Mouse (Mus musculus) kidney, embryonic 16.5 days (tissue): ENCODE measurements around the gene Rps6kc1. TPM values are rescaled to one million over a fixed set of nuclear protein-coding genes. Genes with fewer than 3 reads are reported as not detected.

Experiments
- ATAC-seq: fragments of 200-750 bp; cut with Nextera tagmentation; 2 replicates; pipeline ENCODE4 v1.8.0; 2017; ENCODE audit warnings: moderate TSS enrichment; ENCODE audit not compliant: low FRiP score, low TSS enrichment
- H3K27ac ChIP-seq: fragments of 300-500 bp; sonication (generic); 2 replicates; pipeline ENCODE4 v1.5.1; 2014; ENCODE audit warnings: low read length
- H3K27me3 ChIP-seq: fragments of 300-500 bp; sonication (generic); 2 replicates; pipeline ENCODE4 v1.6.1; 2014; ENCODE audit warnings: low read length, control low read depth, mixed read lengths; ENCODE audit not compliant: insufficient read depth
- H3K36me3 ChIP-seq: fragments of 300-500 bp; sonication (generic); 2 replicates; pipeline ENCODE4 v1.6.1; 2014; ENCODE audit warnings: low read length, control low read depth, mixed read lengths; ENCODE audit not compliant: insufficient read depth
- H3K4me1 ChIP-seq: fragments of 300-500 bp; sonication (generic); 2 replicates; pipeline ENCODE4 v1.6.1; 2014; ENCODE audit warnings: low read length, control low read depth, mixed read lengths; ENCODE audit not compliant: insufficient read depth
- H3K4me2 ChIP-seq: fragments of 300-500 bp; sonication (generic); replicated peaks from 2 replicates; pipeline ENCODE4 v1.6.1; 2014; ENCODE audit warnings: low read depth, low read length
- H3K4me3 ChIP-seq: fragments of 300-500 bp; sonication (generic); 2 replicates; pipeline ENCODE4 v1.5.1; 2014; ENCODE audit warnings: mild to moderate bottlenecking, low read length
- H3K9ac ChIP-seq: fragments of 300-500 bp; sonication (generic); replicated peaks from 2 replicates; pipeline ENCODE4 v1.6.1; 2014; ENCODE audit warnings: low read length
- H3K9me3 ChIP-seq: fragments of 300-500 bp; sonication (generic); 2 replicates; pipeline ENCODE4 v1.6.1; 2016; ENCODE audit warnings: low read length, control low read depth
- whole genome bisulfite sequencing: fragments of 180-500 bp; shearing (Covaris S2); extraction: QIAGEN DNeasy Blood & Tissue Kit; methylation state at CpG from one replicate; pipeline ENCODE4 v1.1.7; 2014; 5-methylcytosine and 5-hydroxymethylcytosine counted together
- polyA plus RNA-seq: library from polyadenylated mRNA; unstranded; fragments of >200 nt; fragmentation: Nextera tagmentation; extraction: Ambion mirVana; gene quantifications from 2 replicates; pipeline ENCODE4 v1.2.1, GENCODE M21; 2015

Gene Rps6kc1
- polyA plus RNA-seq, 1 experiment from 2014 or later: 14.4 TPM

DNA sequence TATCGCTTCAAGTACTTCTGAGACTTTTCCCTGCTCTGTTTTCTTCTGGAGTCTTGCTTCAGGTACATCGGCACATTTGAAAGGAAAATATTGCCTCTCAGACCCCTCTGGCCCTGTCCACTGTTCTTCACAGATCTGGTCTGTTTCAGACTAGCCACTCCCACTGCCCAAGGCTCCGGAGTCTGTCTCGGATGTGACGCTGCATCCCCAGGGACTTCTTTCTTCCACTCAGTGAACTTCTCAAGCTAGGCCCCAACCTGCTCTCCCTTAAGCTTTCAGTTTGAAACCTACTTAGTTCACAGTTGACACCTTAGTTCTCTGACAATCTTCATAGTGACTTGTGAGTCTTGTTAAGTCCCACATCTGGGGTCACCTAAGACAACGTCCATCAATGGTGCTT is 133.9 kb downstream of the Rps6kc1 start:
- no peak overlapping the region for H3K9ac ChIP-seq
- H3K4me1 ChIP-seq: no peaks in the 10 kb centered on the region
- H3K27ac ChIP-seq: no peak overlapping the region
- no peak for ATAC-seq
- no peaks in the 10 kb centered on the region for H3K27me3 ChIP-seq
- H3K9me3 ChIP-seq: no peaks in the 10 kb centered on the region
- WGBS: 60% methylated on average over 6 of the region's 6 CpGs
- peaks cover 10% of the 10 kb centered on the region; the same call in 1 of the 2 replicates for H3K36me3 ChIP-seq
- H3K4me2 ChIP-seq: no peak overlapping the region
- no peak overlapping the region for H3K4me3 ChIP-seq

DNA sequence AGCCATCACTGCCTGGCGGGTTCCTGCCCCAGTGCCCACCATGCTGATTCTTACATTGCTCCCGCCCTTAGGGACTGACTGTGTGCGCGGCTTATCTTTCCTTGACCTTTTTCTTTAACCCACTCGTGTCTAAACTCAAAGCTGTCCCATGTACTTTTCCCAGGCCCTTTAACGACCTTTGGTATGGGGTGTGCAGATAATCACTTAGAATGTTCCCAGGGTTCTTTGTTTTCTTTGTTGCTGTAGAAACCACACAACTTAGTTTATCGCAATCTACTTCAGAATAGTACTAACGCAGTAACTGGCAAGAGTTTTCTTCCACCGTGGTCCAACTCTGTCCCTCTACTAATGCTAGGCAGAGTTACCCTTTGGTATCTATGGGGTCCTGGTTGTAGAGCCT is 135.3 kb downstream of the Rps6kc1 start:
- Histone ChIP-seq H3K9ac (no peak overlapping the region), H3K4me2 (no peak overlapping the region), H3K4me1 (peaks cover 7% of the 10 kb centered on the region; the same call in 1 of the 2 replicates), H3K27me3 (no peaks in the 10 kb centered on the region), H3K4me3 (no peak overlapping the region), H3K9me3 (no peaks in the 10 kb centered on the region), H3K36me3 (peaks cover 10% of the 10 kb centered on the region; the same call in 1 of the 2 replicates), H3K27ac (no peak overlapping the region)
- WGBS: 91% methylated on average over 9 of the region's 9 CpGs
- no peak for ATAC-seq

DNA sequence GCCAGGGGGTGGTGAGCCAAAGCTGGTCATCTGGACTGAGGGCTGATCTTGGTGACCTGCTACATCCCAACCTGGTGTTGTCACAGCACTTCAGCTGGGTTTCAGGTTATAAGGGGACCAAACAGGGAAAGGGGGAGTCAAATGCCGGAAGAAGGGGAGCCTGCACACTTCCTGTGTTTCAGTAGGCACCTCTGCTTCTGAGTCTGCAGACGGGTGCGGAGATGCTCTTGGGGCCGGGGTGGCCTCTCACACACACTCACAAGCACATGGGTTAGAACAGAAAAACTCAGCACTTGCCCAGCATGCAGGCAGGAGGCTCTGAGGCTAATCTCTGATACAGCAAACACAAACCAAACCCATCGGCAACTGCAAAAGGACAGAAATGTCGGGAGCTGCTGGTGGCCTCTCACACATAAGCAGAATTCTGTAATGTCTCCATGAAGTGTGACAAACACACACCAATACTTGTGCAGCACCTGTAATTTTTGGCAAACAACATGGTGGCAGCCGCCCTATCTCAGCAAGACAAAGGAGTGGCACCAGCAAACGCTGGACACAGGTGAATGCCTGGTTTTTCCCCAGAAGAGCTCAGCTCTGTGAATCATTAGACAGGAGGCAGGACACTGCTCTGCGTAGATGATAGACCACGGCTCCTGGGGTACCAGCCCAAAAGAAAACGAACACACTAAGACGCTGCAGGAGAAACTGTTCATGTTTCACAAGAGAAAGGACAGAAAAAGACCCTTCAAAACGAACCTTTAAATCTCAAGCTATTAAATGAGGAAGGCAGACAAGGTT is 139.3 kb downstream of the Rps6kc1 start:
- peaks cover 10% of the 10 kb centered on the region; the same call in 1 of the 2 replicates for H3K36me3 ChIP-seq
- H3K27me3 ChIP-seq: no peaks in the 10 kb centered on the region
- H3K4me3 ChIP-seq: no peak overlapping the region
- peak; percentile 72; the same call in 1 of the 2 replicates for ATAC-seq
- WGBS: 76% methylated on average over 13 of the region's 13 CpGs
- H3K9me3 ChIP-seq: no peaks in the 10 kb centered on the region
- H3K27ac ChIP-seq: 0 out of 2 replicates have a peak overlapping the region, but pooled peaks have one; percentile 25
- peaks cover 7% of the 10 kb centered on the region; the same call in 1 of the 2 replicates for H3K4me1 ChIP-seq
- no peak overlapping the region for H3K9ac ChIP-seq
- no peak overlapping the region for H3K4me2 ChIP-seq

DNA sequence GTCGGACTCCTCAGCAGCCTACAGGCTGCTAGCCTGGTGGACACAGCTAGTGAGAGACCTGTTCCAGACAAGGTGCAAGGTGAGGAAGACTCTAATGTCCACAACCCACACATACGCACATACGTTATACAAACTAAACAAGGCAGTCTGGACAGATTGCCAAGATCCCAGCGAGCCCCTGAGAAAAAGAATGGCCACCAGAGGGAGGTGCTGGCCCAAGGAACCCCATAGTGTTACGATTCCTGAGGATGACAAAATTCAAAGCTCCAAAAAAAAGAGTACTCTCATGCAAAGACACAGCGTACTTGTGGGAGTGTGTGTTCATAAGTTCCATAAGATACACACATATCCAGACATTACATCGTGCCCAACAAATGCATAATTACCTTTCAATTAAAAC is 141.8 kb downstream of the Rps6kc1 start:
- no peak overlapping the region for H3K27ac ChIP-seq
- peaks cover 6% of the 10 kb centered on the region; the same call in 1 of the 2 replicates for H3K9me3 ChIP-seq
- peaks cover 6% of the 10 kb centered on the region; the same call in 1 of the 2 replicates for H3K36me3 ChIP-seq
- peaks cover 7% of the 10 kb centered on the region; the same call in 1 of the 2 replicates for H3K4me1 ChIP-seq
- no peak for ATAC-seq
- no peak overlapping the region for H3K9ac ChIP-seq
- H3K27me3 ChIP-seq: no peaks in the 10 kb centered on the region
- 82% methylated on average over 7 of the region's 7 CpGs for WGBS
- H3K4me3 ChIP-seq: no peak overlapping the region
- no peak overlapping the region for H3K4me2 ChIP-seq

DNA sequence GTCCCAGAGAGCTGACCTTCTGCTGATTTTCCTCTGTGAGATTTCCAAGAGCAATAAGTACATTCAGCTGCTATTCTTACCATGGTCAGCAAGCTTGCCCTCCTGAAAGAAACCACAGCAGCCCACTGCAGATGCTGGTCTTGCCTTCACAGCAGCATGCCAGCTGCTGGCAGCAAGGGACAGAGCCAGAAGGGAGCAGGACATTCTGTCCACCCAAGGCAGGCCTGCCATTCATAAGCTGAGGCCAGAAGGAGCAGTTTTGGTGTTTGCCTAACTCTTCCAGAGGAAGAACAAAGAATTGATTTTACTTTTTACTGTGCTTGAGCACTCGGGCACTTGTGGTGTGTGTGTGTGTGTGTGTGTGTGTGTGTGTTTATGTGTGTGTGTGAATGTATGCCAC is 143.3 kb downstream of the Rps6kc1 start:
- Histone ChIP-seq H3K9ac (no peak overlapping the region), H3K4me2 (no peak overlapping the region), H3K4me1 (peaks cover 7% of the 10 kb centered on the region; the same call in 1 of the 2 replicates), H3K9me3 (peaks cover 6% of the 10 kb centered on the region; the same call in 1 of the 2 replicates), H3K27ac (no peak overlapping the region), H3K27me3 (no peaks in the 10 kb centered on the region), H3K4me3 (no peak overlapping the region), H3K36me3 (peaks cover 5% of the 10 kb centered on the region; the same call in 1 of the 2 replicates)
- ATAC-seq: no peak
- 72% methylated on average over 1 of the region's 1 CpGs for WGBS

DNA sequence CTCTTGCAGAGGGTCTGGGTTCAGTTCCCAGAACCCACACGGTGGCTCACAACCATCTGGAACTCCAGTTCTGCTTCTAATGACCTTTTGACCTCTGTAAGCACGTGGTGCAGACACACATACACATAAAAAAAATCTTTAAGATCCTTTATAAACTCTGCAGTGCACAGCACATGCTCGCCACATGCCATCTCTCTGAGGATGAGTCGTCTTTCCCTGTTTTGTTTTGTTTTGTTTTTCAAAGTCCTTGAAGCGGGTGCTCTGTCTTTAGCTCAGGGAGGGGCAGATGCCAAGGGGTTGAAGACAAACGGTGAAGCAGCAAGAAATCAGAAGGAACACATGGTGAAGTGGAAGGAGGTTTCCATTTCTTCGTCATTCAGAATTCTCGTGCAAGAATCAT is 143.9 kb downstream of the Rps6kc1 start:
- Histone ChIP-seq H3K4me3 (no peak overlapping the region), H3K4me2 (no peak overlapping the region), H3K27me3 (no peaks in the 10 kb centered on the region), H3K4me1 (peaks cover 7% of the 10 kb centered on the region; the same call in 1 of the 2 replicates), H3K36me3 (no peaks in the 10 kb centered on the region), H3K9ac (no peak overlapping the region), H3K27ac (no peak overlapping the region), H3K9me3 (peaks cover 6% of the 10 kb centered on the region; the same call in 1 of the 2 replicates)
- ATAC-seq: no peak
- WGBS: 53% methylated on average over 8 of the region's 8 CpGs

DNA sequence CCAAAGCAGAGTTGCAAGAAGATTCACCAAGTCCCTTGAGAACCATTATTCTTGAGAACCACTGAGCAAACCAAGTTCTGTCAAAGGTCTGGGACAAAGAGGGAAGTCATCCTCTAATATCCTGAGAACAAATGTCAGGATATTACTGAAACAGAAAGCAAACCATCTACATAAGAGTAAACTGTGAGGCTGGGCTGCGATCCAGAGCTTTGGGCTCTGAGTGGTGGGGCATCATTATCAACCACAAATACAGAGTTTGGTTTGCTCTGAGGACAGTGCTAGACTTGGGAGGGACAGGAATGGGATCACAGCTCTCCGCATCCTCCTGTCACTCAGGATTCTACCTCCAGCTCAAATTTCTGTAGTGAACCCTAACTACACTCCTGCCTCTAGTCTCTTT is 144.8 kb downstream of the Rps6kc1 start:
- H3K27ac ChIP-seq: no peak overlapping the region
- 96% methylated on average over 2 of the region's 2 CpGs for WGBS
- H3K4me2 ChIP-seq: no peak overlapping the region
- ATAC-seq: no peak
- no peaks in the 10 kb centered on the region for H3K36me3 ChIP-seq
- H3K9ac ChIP-seq: no peak overlapping the region
- H3K4me1 ChIP-seq: peaks cover 2% of the 10 kb centered on the region; the same call in 1 of the 2 replicates
- no peak overlapping the region for H3K4me3 ChIP-seq
- H3K27me3 ChIP-seq: no peaks in the 10 kb centered on the region
- peaks cover 6% of the 10 kb centered on the region; the same call in 1 of the 2 replicates for H3K9me3 ChIP-seq

DNA sequence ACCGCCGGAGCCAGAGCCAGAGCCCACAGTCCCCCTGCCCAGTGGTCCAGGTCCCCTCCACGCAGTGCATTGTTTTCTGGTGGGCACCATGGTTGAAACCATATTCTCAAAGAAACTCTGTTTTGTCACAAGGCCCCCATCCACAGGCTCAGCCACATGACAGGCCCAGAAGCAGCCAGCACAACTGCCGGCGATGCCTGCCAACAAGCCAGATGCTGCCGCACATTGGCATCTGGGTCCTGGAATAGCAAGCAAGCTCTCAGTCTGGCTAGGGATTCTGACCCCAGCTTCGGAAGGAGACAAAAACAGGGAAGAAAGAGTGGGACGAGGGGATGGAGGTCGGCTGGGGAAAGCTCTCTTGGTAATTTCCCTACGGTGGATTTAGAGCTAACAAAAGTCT is 147.8 kb downstream of the Rps6kc1 start:
- Histone ChIP-seq H3K27ac (no peak overlapping the region), H3K36me3 (no peaks in the 10 kb centered on the region), H3K9me3 (peaks cover 6% of the 10 kb centered on the region; the same call in 1 of the 2 replicates), H3K4me3 (no peak overlapping the region), H3K27me3 (no peaks in the 10 kb centered on the region), H3K4me1 (no peaks in the 10 kb centered on the region), H3K4me2 (no peak overlapping the region), H3K9ac (no peak overlapping the region)
- ATAC-seq: no peak
- 84% methylated on average over 10 of the region's 10 CpGs for WGBS

DNA sequence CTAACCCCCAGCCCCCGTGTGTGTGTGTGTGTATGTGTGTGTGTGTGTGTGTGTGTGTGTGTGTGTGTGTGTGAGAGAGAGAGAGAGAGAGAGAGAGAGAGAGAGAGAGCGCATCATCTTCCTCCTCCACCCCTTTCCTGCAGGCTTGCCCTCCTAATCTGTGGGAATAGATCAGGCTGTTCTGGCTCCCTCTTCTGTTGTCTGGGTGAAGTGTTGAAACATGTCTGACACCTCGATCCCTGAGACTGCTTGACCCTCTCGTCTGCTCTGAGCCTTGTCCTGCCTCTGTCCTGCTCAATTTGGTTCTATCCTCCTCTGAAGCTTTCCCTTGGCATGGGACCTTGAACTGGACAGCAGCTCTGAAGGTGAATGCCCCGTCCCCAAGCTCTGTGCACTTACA is 149.8 kb downstream of the Rps6kc1 start:
- Histone ChIP-seq H3K9me3 (peaks cover 6% of the 10 kb centered on the region; the same call in 1 of the 2 replicates), H3K4me1 (no peaks in the 10 kb centered on the region), H3K27me3 (no peaks in the 10 kb centered on the region), H3K4me2 (no peak overlapping the region), H3K27ac (no peak overlapping the region), H3K9ac (no peak overlapping the region), H3K4me3 (no peak overlapping the region), H3K36me3 (no peaks in the 10 kb centered on the region)
- 31% methylated on average over 5 of the region's 5 CpGs for WGBS
- ATAC-seq: no peak

DNA sequence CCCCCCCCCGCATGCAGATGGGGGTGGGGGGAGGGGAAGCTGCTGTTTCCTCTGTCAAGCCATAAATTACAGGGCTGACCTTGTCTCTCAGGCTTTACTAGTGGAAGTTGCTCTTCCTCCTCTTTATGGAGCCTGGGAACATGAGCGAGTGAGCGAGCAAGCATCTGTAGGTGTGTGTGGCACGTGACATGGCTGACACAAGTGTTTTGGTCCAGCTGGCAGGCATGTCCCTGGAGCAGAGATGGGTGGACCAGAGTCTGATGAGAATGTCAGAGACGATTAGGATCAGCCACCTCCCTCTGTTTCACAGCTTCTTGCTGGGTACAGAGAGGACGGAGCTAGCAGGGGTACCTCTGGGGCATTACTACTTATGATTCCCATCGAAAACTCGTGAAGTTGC is 153.7 kb downstream of the Rps6kc1 start:
- Histone ChIP-seq H3K4me2 (no peak overlapping the region), H3K27ac (no peak overlapping the region), H3K27me3 (no peaks in the 10 kb centered on the region), H3K9ac (no peak overlapping the region), H3K9me3 (no peaks in the 10 kb centered on the region), H3K4me1 (no peaks in the 10 kb centered on the region), H3K4me3 (no peak overlapping the region), H3K36me3 (no peaks in the 10 kb centered on the region)
- no peak for ATAC-seq
- WGBS: 52% methylated on average over 8 of the region's 8 CpGs
